Mouse (Mus musculus): Measurements from ENCODE around the gene Gm21698.
"Not testable (repeated sequence)": the region's sequence is repeated elsewhere in the genome, so short reads cannot be mapped to it uniquely, and the experiment has no call there.

Gene Gm21698

DNA sequence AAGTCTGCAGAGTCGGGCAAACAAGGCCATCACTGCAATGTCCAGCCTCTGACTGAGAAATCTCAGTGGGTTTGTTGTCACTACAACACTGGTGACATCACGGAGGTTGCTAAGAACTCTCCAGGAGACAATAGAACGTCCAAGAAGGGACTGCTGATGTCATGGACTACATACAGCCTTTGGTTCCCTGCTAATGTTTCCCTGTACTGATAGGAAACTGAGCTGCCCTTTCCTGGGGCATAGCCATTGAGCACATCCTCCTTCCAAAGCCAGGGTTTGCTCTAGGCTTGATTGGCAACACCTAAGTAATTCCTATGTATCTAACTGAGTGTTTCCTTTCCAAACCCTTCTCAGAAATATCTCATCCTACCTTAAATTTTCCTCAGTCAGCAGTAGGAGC lies at the start of gene Gm21698:
Gene Gm21698 (minus strand): TSS at position 101 of the 400 bp plus-strand sequence.
- DNase-seq (ENCODE audit: low read depth in 2 of 2, low spot score in 2 of 2), result not testable (repeated sequence)

- not testable (repeated sequence) for DNase-seq (ENCODE audit: low read depth in 2 of 2, low spot score in 2 of 2)
Observed at GRCm38 (mm10) chr5:26022816-26023215, 34.4 kb upstream of the Gm21698 start, which contains the start of gene Gm5862. Gm5862 (minus strand) TSS chr5:26022916.

DNA sequence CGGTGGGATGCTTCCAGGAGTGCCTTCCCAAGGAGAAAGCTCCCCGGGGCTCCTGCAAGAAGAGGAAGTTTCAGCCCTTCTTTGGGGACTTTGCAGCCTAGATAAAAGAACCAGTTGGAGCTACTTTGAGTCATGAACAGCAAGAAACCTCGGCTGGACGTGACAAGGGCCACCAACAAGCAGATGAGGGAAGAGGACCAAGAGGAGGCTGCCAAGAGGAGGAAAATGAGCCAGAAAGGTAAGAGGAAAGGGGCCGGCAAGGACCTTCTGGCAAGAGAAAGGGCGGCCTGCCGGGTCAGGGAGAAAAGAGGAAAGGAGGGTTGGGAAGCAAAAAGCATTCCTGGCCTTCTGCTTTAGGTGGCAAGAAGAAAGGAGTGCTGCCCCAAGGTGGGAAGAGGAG lies 19.2 kb upstream of the Gm21698 start:
- not testable (repeated sequence) for DNase-seq (ENCODE audit: low read depth in 2 of 2, low spot score in 2 of 2)

DNA sequence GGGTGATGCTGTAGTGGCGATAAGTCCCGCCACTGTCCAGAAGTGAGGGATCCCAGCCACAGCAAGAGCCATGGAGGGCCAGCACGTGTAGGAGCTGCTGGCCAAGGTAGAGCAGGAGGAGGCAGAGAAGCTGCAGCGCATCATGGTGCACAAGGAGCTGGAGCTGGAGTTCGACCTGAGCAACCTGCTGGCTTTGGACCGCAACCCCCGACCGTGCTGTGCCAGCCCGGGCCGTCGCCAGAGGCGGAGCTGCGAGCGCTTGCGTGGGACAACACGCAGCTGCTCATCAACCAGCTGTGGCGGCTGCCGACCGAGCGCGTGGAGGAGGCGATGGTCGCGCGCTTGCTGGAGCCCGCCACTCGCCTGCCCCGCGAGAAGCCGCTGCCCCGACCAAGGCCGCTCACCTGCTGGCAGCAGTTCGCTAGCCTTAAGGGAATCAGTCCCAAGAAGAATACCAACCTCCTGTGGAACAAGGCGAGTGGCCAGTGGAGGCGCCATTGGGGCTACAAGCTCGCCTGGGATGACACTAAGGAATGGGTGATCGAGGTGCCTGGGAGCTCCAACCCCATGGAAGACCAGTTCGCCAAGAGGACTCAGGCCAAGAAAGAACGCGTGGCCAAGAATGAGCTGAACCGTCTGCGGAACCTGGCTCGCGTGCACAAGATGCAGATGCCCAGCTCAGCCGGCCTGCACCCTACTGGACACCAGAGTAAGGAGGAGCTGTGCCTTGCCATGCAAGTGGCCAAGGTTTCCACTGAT lies 18.7 kb upstream of the Gm21698 start:
- not testable (repeated sequence) for DNase-seq (ENCODE audit: low read depth in 2 of 2, low spot score in 2 of 2)

- not testable (repeated sequence) for DNase-seq (ENCODE audit: low read depth in 2 of 2, low spot score in 2 of 2)
Observed at GRCm38 (mm10) chr5:26004698-26005097, 16.2 kb upstream of the Gm21698 start, which contains the start of gene Gm1979. Gm1979 (minus strand) TSS chr5:26004798.

GRCm38 (mm10) chr5:25972563-25972962 lies 15.9 kb downstream of the Gm21698 start, which contains the start of gene Gm21680:
Gm21680 (minus strand) TSS chr5:25972663.
- not testable (repeated sequence) for DNase-seq (ENCODE audit: low read depth in 2 of 2, low spot score in 2 of 2)

DNA sequence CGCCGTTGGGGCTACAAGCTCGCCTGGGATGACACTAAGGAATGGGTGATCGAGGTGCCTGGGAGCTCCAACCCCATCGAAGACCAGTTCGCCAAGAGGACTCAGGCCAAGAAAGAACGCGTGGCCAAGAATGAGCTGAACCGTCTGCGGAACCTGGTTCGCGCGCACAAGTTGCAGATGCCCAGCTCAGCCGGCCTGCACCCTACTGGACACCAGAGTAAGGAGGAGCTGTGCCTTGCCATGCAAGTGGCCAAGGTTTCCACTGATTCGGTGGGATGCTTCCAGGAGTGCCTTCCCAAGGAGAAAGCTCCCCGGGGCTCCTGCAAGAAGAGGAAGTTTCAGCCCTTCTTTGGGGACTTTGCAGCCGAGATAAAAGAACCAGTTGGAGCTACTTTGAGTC lies 31.4 kb downstream of the Gm21698 start:
- DNase-seq (ENCODE audit: low read depth in 2 of 2, low spot score in 2 of 2), result not testable (repeated sequence)

- not testable (repeated sequence) for DNase-seq (ENCODE audit: low read depth in 2 of 2, low spot score in 2 of 2)
Observed at GRCm38 (mm10) chr5:25956611-25957010, 31.8 kb downstream of the Gm21698 start.

DNA sequence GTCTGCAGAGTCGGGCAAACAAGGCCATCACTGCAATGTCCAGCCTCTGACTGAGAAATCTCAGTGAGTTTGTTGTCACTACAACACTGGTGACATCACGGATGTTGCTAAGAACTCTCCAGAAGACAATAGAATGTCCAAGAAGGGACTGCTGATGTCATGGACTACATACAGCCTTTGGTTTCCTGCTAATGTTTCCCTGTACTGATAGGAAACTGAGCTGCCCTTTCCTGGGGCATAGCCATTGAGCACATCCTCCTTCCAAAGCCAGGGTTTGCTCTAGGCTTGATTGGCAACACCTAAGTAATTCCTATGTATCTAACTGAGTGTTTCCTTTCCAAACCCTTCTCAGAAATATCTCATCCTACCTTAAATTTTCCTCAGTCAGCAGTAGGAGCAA lies 34.1 kb downstream of the Gm21698 start, which contains the start of gene Gm21671:
Gene Gm21671 (minus strand): TSS at position 101 of the 400 bp plus-strand sequence.
- not testable (repeated sequence) for DNase-seq (ENCODE audit: low read depth in 2 of 2, low spot score in 2 of 2)

- DNase-seq (ENCODE audit: low read depth in 2 of 2, low spot score in 2 of 2), result not testable (repeated sequence)
Observed at GRCm38 (mm10) chr5:25945391-25945790, 43.1 kb downstream of the Gm21698 start.

DNA sequence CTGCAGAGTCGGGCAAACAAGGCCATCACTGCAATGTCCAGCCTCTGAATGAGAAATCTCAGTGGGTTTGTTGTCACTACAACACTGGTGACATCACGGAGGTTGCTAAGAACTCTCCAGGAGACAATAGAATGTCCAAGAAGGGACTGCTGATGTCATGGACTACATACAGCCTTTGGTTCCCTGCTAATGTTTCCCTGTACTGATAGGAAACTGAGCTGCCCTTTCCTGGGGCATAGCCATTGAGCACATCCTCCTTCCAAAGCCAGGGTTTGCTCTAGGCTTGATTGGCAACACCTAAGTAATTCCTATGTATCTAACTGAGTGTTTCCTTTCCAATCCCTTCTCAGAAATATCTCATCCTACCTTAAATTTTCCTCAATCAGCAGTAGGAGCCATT lies 46.2 kb downstream of the Gm21698 start, which contains the start of gene Gm21663:
Gene Gm21663 (minus strand): TSS at position 101 of the 400 bp plus-strand sequence.
- DNase-seq (ENCODE audit: low read depth in 2 of 2, low spot score in 2 of 2), result not testable (repeated sequence)

All from CD8-positive naive resting alpha-beta T cell, adult 2 months (primary cell).